Mouse (Mus musculus): ENCODE data around the gene Dpep2nb.

Gene Dpep2nb

GRCm38 (mm10) chr8:105961101-105961500, 44.7 kb downstream of the Dpep2nb start:
- DNase-seq (ENCODE audit: low spot score in 2 of 2), result no peak

GRCm38 (mm10) chr8:105959350-105959749, 46.4 kb downstream of the Dpep2nb start:
- DNase-seq (ENCODE audit: low spot score in 2 of 2), result no peak

GRCm38 (mm10) chr8:105957813-105958212, 48.0 kb downstream of the Dpep2nb start:
- no peak for DNase-seq (ENCODE audit: low spot score in 2 of 2)

GRCm38 (mm10) chr8:105956556-105956955, 49.2 kb downstream of the Dpep2nb start:
- no peak for DNase-seq (ENCODE audit: low spot score in 2 of 2)

GRCm38 (mm10) chr8:105951057-105951659, 54.6 kb downstream of the Dpep2nb start:
- DNase-seq (ENCODE audit: low spot score in 2 of 2), result peak in 1 of 2 experiments; percentile 56

GRCm38 (mm10) chr8:105949350-105949749, 56.4 kb downstream of the Dpep2nb start:
- peak; percentile 64 to 69 for DNase-seq (ENCODE audit: low spot score in 2 of 2)

Measured in frontal cortex, postnatal 10 days (tissue).